Mouse (Mus musculus) brain, embryonic 14.5 days (tissue): Measurements from ENCODE around the gene Snapc2. TPM values are rescaled to one million over a fixed set of nuclear protein-coding genes. Genes with fewer than 3 reads are reported as not detected.
A peak's percentile ranks its signal among the peaks of the same experiment; 100 is the strongest.

Experiments
- DNase-seq: peaks from one replicate; pipeline ENCODE4 v3.0.0-alpha.2; 2011; ENCODE audit warnings: low read depth
- CTCF ChIP-seq: fragments of 200-500 bp; IDR thresholded peaks from 2 replicates; pipeline ENCODE4 v1.5.1; 2012; ENCODE audit warnings: inconsistent platforms, mild to moderate bottlenecking, moderate library complexity, borderline replicate concordance; ENCODE audit not compliant: insufficient read depth, insufficient read length; ENCODE audit errors: extremely low read depth
- POLR2A ChIP-seq: fragments of 200-500 bp; IDR thresholded peaks from 2 replicates; pipeline ENCODE4 v1.6.1; 2012; ENCODE audit warnings: mild to moderate bottlenecking, inconsistent platforms, borderline replicate concordance; ENCODE audit not compliant: poor library complexity, insufficient read depth, insufficient read length, severe bottlenecking; ENCODE audit errors: extremely low read depth
- polyA plus RNA-seq: library from polyadenylated mRNA; depleted of rRNA; stranded (reverse); fragments of >200 nt; gene quantifications from 2 replicates; pipeline ENCODE4 v1.2.3, GENCODE M21; 2012; rRNA removed

Gene Snapc2
- 65.5 and 75.9 TPM in 2 replicates for polyA plus RNA-seq

DNA sequence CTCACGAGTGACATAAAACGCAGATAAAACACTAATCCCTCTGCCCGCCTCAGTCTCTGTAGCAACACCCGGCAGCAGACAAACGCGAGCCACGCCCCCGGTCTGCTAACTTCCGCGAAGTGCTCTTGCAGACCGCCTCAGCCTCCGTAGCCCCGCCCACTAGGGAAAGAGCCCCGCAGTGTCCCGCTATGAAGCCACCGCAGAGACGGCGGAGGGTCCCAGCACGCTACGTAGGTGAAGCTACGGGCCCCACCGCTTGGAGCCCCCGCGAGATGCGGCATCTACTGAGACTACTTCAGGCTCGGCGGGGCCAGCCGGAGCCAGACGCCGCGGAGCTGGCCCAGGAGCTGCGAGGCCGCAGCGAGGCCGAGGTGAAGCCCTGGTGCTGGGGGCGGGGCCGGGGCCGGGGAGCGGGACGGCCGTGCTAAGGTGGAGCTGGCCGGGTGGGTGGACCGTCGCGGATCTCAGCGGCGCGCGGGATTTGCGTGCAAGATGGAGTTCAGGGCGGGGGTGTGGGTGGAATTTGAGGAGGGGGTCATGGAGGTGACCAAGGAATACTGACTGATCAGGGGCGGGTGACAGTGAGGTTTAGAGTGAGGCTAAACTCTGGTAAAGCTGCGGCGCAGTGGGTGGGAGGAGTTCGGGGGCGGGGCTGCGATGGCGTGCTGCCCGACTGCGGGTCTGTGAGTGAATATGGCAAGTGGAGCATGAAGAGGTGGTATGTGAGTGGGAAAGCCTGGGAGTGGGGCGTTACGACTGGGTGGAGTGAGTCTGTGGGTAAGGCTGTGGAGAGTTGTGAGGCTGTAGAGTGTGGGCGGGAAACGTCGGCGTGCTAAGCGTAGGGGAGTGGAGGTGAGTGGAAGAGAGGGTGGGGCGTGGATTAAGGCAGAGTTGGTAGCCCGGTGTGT is at the start of gene Snapc2:
TSS of gene Snapc2 (plus strand) at position 147 of the 908 bp plus-strand sequence.
- peak; percentile 50; the same call in 1 of the 2 replicates for TF ChIP-seq POLR2A
- no peak for TF ChIP-seq CTCF
- DNase-seq, result peak; percentile 98

GRCm38 (mm10) chr8:4205246-4206123 is 47.4 kb upstream of the Snapc2 start:
- TF ChIP-seq POLR2A, result no peak
- TF ChIP-seq CTCF, result no peak
- no peak for DNase-seq

GRCm38 (mm10) chr8:4206182-4207015 is 46.5 kb upstream of the Snapc2 start:
- DNase-seq, result peak; percentile 48
- no peak for TF ChIP-seq POLR2A
- TF ChIP-seq CTCF, result no peak

DNA sequence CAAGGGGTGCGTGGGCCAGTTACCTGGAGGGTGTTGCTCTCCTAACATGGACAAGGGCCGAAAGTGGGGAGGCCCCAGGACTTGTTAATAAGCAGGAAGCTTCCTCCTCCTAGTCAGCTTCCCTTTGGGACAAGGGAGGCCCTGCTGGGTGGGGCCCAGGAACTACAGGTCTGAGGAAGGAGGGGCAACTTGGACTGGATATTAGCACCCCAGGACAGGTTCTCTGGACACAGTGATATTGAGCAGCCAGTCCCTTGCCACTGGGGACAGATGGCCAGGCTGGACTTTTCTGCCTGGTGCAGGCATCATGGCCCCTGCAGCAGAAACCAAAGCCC is 45.9 kb upstream of the Snapc2 start:
- no peak for DNase-seq
- TF ChIP-seq CTCF, result no peak

GRCm38 (mm10) chr8:4211097-4211496 is 41.8 kb upstream of the Snapc2 start:
- no peak for TF ChIP-seq POLR2A
- 0 out of 2 replicates have a peak, but pooled peaks have one; percentile 1 for TF ChIP-seq CTCF
- no peak for DNase-seq

GRCm38 (mm10) chr8:4212809-4213209 is 40.1 kb upstream of the Snapc2 start:
- TF ChIP-seq POLR2A (no peak), CTCF (no peak)
- DNase-seq, result peak; percentile 43

GRCm38 (mm10) chr8:4213210-4214005 is 39.5 kb upstream of the Snapc2 start:
- TF ChIP-seq POLR2A (no peak), CTCF (no peak)
- DNase-seq, result peak; percentile 74

- DNase-seq, result peak; percentile 61
- TF ChIP-seq CTCF (no peak), POLR2A (no peak)
These were observed 38.6 kb upstream of the Snapc2 start for GRCm38 (mm10) chr8:4214006-4214980.

DNA sequence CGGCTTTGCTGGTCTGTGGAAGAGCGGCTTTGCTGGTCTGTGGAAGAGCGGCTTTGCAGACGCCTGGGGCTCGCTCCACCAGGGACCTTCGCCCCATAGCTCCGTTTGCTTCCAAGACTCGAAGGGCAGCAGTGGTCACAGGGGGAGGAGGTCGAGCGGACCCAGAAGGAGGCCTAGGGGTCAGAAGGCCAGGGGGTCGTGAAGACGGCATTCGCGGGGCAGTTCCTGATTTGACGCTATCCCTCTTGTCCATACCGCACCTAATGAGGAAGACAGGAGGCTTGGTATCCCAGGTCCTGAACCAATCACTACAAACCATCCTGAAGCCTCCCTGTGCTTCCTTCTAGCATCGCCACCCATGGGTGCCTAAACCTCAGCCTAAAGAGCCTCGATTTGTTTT is 36.6 kb upstream of the Snapc2 start:
- no peak for TF ChIP-seq POLR2A
- no peak for TF ChIP-seq CTCF
- no peak for DNase-seq
